Mouse (Mus musculus): Measurements from ENCODE around the gene Slc2a8. TPM values are rescaled to one million over a fixed set of nuclear protein-coding genes. Genes with fewer than 3 reads are reported as not detected.
"Not testable (repeated sequence)": the region's sequence is repeated elsewhere in the genome, so short reads cannot be mapped to it uniquely, and the experiment has no call there.

The Slc2a8 gene
- total RNA-seq (2021), result 10 to 100 TPM; 18.8 to 19.4 TPM
- long read RNA-seq, experiment 1, transcript Slc2a8-201 (10 exons, 2,108 nt), result major isoform, 50 of 64 reads
- long read RNA-seq, experiment 1, partial matches to known transcripts, result 8 of 64 reads
- long read RNA-seq, experiment 1, other reads (novel, unspliced or antisense), result 6 of 64 reads
- long read RNA-seq, experiment 2, transcript Slc2a8-201 (10 exons, 2,108 nt), result major isoform, 23 of 28 reads
- long read RNA-seq, experiment 2, partial matches to known transcripts, result 1 of 28 reads
- long read RNA-seq, experiment 2, other reads (novel, unspliced or antisense), result 4 of 28 reads

GRCm38 (mm10) chr2:32981725-32982271, at the start of gene Slc2a8:
Slc2a8 (minus strand) TSS chr2:32982083.
- peak; percentile 94 to 95 for DNase-seq

- no peak for DNase-seq
These were observed 43.2 kb upstream of the Slc2a8 start for GRCm38 (mm10) chr2:33025040-33025439.

- DNase-seq, result no peak
These were observed 42.7 kb upstream of the Slc2a8 start for GRCm38 (mm10) chr2:33024564-33024963.

GRCm38 (mm10) chr2:33022846-33023245, 41.0 kb upstream of the Slc2a8 start:
- no peak for DNase-seq

- peak; percentile 78 to 81 for DNase-seq
These were observed 36.1 kb upstream of the Slc2a8 start for GRCm38 (mm10) chr2:33018026-33018425.

- DNase-seq, result no peak
These were observed 35.3 kb upstream of the Slc2a8 start for GRCm38 (mm10) chr2:33017191-33017590.

GRCm38 (mm10) chr2:33014877-33015276, 33.0 kb upstream of the Slc2a8 start:
- DNase-seq, result no peak

GRCm38 (mm10) chr2:33009055-33009454, 27.2 kb upstream of the Slc2a8 start:
- DNase-seq, result not testable (repeated sequence)

- DNase-seq, result no peak
These were observed 23.2 kb upstream of the Slc2a8 start for GRCm38 (mm10) chr2:33005041-33005440.

GRCm38 (mm10) chr2:33002144-33002543, 20.3 kb upstream of the Slc2a8 start:
- DNase-seq, result no peak

GRCm38 (mm10) chr2:32999752-33000151, 17.9 kb upstream of the Slc2a8 start:
- no peak for DNase-seq

- no peak for DNase-seq
These were observed 15.9 kb upstream of the Slc2a8 start for GRCm38 (mm10) chr2:32997792-32998191.

- DNase-seq, result no peak
These were observed 15.2 kb upstream of the Slc2a8 start for GRCm38 (mm10) chr2:32997081-32997480.

GRCm38 (mm10) chr2:32992130-32992529, 10.2 kb upstream of the Slc2a8 start:
- DNase-seq, result no peak

GRCm38 (mm10) chr2:32990167-32990832, 8.4 kb upstream of the Slc2a8 start:
- no peak for DNase-seq

- no peak for DNase-seq
These were observed 7.5 kb upstream of the Slc2a8 start for GRCm38 (mm10) chr2:32989376-32989775.

GRCm38 (mm10) chr2:32985844-32986243, 4.0 kb upstream of the Slc2a8 start:
- no peak for DNase-seq

GRCm38 (mm10) chr2:32983617-32984016, 1.7 kb upstream of the Slc2a8 start:
- DNase-seq, result no peak

GRCm38 (mm10) chr2:32982700-32983099, 817 bp upstream of the Slc2a8 start:
- no peak for DNase-seq

- peak; percentile 63 for DNase-seq
These were observed 602 bp downstream of the Slc2a8 start for GRCm38 (mm10) chr2:32981281-32981680.

- no peak for DNase-seq
These were observed 2.2 kb downstream of the Slc2a8 start for GRCm38 (mm10) chr2:32979675-32980074.

- DNase-seq, result no peak
These were observed 3.2 kb downstream of the Slc2a8 start for GRCm38 (mm10) chr2:32978675-32979074.

GRCm38 (mm10) chr2:32977114-32977513, 4.8 kb downstream of the Slc2a8 start:
- DNase-seq, result no peak
